Mouse (Mus musculus) kidney, adult 2 months (tissue): Measurements from ENCODE around the gene Reep1. TPM values are rescaled to one million over a fixed set of nuclear protein-coding genes. Genes with fewer than 3 reads are reported as not detected.
A peak's percentile ranks its signal among the peaks of the same experiment; 100 is the strongest.
"Not testable (repeated sequence)": the region's sequence is repeated elsewhere in the genome, so short reads cannot be mapped to it uniquely, and the experiment has no call there.

Experiments
- DNase-seq: peaks from one replicate; pipeline ENCODE4 v3.0.0; 2021
- H3K27ac ChIP-seq: fragments of 200-500 bp; 2 replicates; pipeline ENCODE4 v1.5.1; 2012; ENCODE audit warnings: low read depth, low read length, control low read depth, inconsistent platforms; ENCODE audit not compliant: insufficient read depth
- H3K27me3 ChIP-seq: fragments of 200-500 bp; replicated peaks from 2 replicates; pipeline ENCODE4 v1.6.1; 2012; ENCODE audit warnings: mild to moderate bottlenecking, moderate library complexity, low read length, inconsistent platforms; ENCODE audit not compliant: control insufficient read depth, insufficient read depth
- H3K36me3 ChIP-seq: fragments of 200-500 bp; 2 replicates; pipeline ENCODE4 v1.6.1; 2012; ENCODE audit warnings: mild to moderate bottlenecking, moderate library complexity, low read length, inconsistent platforms; ENCODE audit not compliant: control insufficient read depth, insufficient read depth
- H3K4me1 ChIP-seq: fragments of 200-500 bp; 2 replicates; pipeline ENCODE4 v1.6.1; 2011; ENCODE audit warnings: low read length; ENCODE audit not compliant: control insufficient read depth, insufficient read depth
- H3K4me3 ChIP-seq: fragments of 200-500 bp; 2 replicates; pipeline ENCODE4 v1.5.1; 2011; ENCODE audit warnings: mild to moderate bottlenecking, low read depth, low read length, control low read depth; ENCODE audit not compliant: insufficient read depth
- CTCF ChIP-seq: fragments of 200-500 bp; conservative IDR thresholded peaks from 2 replicates; pipeline ENCODE4 v1.5.1; 2011; ENCODE audit warnings: low read depth, mild to moderate bottlenecking, control low read depth, low read length, moderate library complexity, mixed read lengths; ENCODE audit not compliant: insufficient read depth, insufficient read length
- POLR2A ChIP-seq: fragments of 200-500 bp; IDR thresholded peaks from one replicate; pipeline ENCODE4 v1.6.1; 2011; ENCODE audit warnings: low read depth, low read length, control low read depth
- WGBS: fragments of 180-500 bp; shearing (Covaris S2); methylation state at CpG from one replicate; pipeline ENCODE4 v1.1.7; 2018; 5-methylcytosine and 5-hydroxymethylcytosine counted together
- polyA plus RNA-seq: library from polyadenylated mRNA; depleted of rRNA; stranded (reverse); fragments of >200 nt; gene quantifications from 2 replicates; pipeline ENCODE4 v1.2.3, GENCODE M21; 2012; rRNA removed

The Reep1 gene
- polyA plus RNA-seq, 1 experiment: 1.5 TPM

DNA sequence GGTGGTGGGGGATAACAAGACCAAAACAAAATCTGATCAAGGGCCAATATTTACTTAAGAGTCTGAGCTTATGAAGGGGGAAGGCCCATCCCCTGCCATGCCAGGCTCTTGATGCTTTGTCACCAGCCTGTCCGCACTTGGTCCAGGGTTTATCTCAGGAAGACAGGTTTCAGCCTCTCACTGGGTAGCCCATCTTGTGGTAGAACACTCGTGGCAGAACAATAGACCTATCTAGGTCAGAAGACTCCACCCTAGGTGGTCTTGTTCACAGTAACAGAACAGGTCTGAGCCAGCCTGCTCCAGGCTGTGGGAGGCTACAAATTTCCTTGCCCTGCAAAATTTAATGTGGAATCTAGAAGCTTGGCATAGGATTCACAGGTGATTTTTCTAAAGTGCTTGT, 129.4 kb downstream of the Reep1 start:
- Histone ChIP-seq H3K4me3 (no peak overlapping the region), H3K36me3 (no peaks in the 10 kb centered on the region), H3K4me1 (peaks cover 14% of the 10 kb centered on the region), H3K27ac (no peak overlapping the region), H3K27me3 (no peaks in the 10 kb centered on the region)
- WGBS: 57% methylated on average over 2 of the region's 2 CpGs
- TF ChIP-seq POLR2A (no peak), CTCF (no peak)
- no peak for DNase-seq

DNA sequence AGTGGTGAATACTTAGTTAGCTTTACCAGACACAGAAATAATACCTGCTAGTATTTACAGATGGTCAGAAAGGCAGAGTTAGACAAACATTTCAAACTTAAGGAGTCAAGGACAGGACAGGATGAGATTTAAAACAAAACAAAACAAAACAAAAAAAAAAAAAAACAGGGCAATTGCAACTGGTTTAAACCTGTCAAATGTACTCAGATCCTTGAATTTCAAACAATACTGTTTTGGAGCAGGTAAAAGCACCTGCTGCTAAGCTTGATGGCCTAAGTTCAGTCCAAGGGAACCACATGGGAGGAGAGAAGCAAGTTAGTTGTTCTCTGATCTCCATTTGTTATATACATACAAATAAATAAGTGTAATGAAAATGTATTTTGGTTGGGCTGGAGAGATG, 132.5 kb downstream of the Reep1 start:
- TF ChIP-seq CTCF (no peak), POLR2A (no peak)
- peaks cover 14% of the 10 kb centered on the region for H3K4me1 ChIP-seq
- DNase-seq: no peak
- no peak overlapping the region for H3K27ac ChIP-seq
- H3K27me3 ChIP-seq: no peaks in the 10 kb centered on the region
- H3K4me3 ChIP-seq: no peak overlapping the region
- H3K36me3 ChIP-seq: no peaks in the 10 kb centered on the region

DNA sequence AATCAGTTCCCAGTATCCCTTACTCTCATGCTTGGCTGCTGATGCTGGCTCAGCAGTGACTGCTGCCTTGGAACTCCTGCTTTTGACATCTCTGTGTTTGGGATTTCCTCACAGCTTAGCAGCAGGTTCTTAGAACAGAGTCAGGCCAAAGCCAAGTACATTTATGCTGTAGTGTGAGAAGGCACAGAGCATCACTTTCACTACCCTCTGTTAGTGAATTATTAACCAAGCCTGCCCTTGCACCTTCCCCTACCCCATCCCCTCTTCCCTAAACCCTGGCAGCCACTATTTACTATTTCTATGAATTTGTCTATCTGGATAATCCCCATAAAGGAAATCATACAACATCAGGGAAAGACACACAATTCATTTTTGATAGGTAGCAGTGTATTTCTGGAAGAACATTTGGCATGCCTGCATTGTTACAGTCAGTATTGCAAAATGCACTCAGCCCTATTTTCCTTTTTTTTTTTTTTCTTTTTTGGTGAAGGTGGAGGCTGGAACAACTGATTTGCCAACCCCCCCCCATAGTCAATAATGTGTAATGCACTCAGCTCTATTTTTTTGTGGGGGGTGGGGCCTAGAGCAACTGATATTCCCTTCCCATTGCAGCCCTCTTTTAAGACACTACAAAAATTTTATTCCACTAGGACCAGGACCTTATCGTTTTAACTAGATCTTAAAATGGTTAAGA, 133.4 kb downstream of the Reep1 start:
- Histone ChIP-seq H3K27ac (no peak overlapping the region), H3K36me3 (no peaks in the 10 kb centered on the region), H3K27me3 (no peaks in the 10 kb centered on the region), H3K4me1 (peaks cover 14% of the 10 kb centered on the region), H3K4me3 (no peak overlapping the region)
- WGBS: 100% methylated on average over 1 of the region's 1 CpGs
- peak; percentile 63 for DNase-seq
- no peak for TF ChIP-seq CTCF
- TF ChIP-seq POLR2A: no peak

DNA sequence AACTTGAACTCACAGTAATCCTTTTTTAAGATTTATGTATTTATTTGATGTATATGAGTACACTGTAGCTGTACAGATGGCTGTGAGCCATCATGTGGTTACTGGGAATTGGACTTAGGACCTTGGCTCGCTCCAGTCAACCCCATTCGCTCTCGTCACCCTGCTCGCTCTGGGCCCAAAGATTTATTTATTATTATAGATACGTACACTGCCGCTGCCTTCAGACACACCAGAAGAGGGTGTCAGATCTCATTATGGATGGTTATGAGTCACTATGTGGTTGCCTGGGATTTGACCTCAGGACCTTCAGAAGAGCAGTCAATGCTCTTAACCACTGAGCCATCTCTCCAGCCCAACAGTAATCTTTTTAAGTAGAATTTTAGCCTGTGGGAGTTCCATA, 139.5 kb downstream of the Reep1 start:
- 62% methylated on average over 6 of the region's 6 CpGs for WGBS
- not testable (repeated sequence) for H3K36me3 ChIP-seq, H3K27ac ChIP-seq, H3K4me3 ChIP-seq, H3K4me1 ChIP-seq, H3K27me3 ChIP-seq
- peak; percentile 33 for DNase-seq

Other genes with a start within 250 kb of the Reep1 start
- gene Rnf103, start 213.7 kb upstream of the Reep1 start, polyA plus RNA-seq: 12.6 and 15.1 TPM in 2 replicates
- 44.2 and 51.5 TPM in 2 replicates for gene Chmp3, start 163.8 kb upstream of the Reep1 start, polyA plus RNA-seq
- 9.5 and 10.9 TPM in 2 replicates for gene Kdm3a, start 74.6 kb upstream of the Reep1 start, polyA plus RNA-seq
- gene Mrpl35, start 119.4 kb downstream of the Reep1 start, polyA plus RNA-seq: 13.3 and 14.3 TPM in 2 replicates
- gene Immt, start 123.8 kb downstream of the Reep1 start, polyA plus RNA-seq: 126 and 145 TPM in 2 replicates
- 13.4 and 19.4 TPM in 2 replicates for gene Ptcd3, start 201.2 kb downstream of the Reep1 start, polyA plus RNA-seq
- 9.8 and 11.6 TPM in 2 replicates for gene Polr1a, start 201.5 kb downstream of the Reep1 start, polyA plus RNA-seq